Mouse (Mus musculus) bone marrow macrophage, adult 2 months (primary cell): ENCODE measurements at regions not wholly inside any gene's neighbourhood (a gene's known extent, or its start where the extent isn't known, plus 50 kb on each side); places are given as distances from the start of the nearest gene placed in this dataset.

Experiments used
- CTCF ChIP-seq: IDR thresholded peaks from 2 replicates; pipeline ENCODE4 v1.5.1; 2012; ENCODE audit warnings: low read depth, mild to moderate bottlenecking, low read length, moderate library complexity
- POLR2A ChIP-seq: IDR thresholded peaks from 2 replicates; pipeline ENCODE4 v1.6.1; 2012; ENCODE audit warnings: mild to moderate bottlenecking, low read depth, low read length, borderline replicate concordance

GRCm38 (mm10) chr11:63543971-63544696, 378.0 kb downstream of the Hs3st3b1 start:
- no peak for TF ChIP-seq CTCF
- TF ChIP-seq POLR2A = no peak
